In genomic region chr10:128498590-128498989, GRCm38 (mm10) we compare ENCODE assay signal across 8 mouse cellular contexts. TPM values are rescaled to one million over a fixed set of nuclear protein-coding genes. Genes with fewer than 3 reads are reported as not detected.
DNase-seq lines count a peak whose midpoint lies in the region; ATAC-seq lines count a peak whose summit lies in the region.

Myl6b (minus strand) TSS chr10:128498685.

- H3K36me3 ChIP-seq in hindbrain, embryonic 11.5 days (ENCODE audit: control insufficient read depth, insufficient read depth, low read length), result no peaks in the 10 kb centered on the region; the same call in 1 of the 2 replicates

- peak; percentile 100 for DNase-seq in MN1 (ENCODE audit: low spot score)
- peak; percentile 97 for DNase-seq in cerebellum, adult 9-10 months
- peak; percentile 95 for DNase-seq in hindbrain, embryonic 11.5 days (ENCODE audit: low spot score)
- peak; percentile 93 for DNase-seq in layer of hippocampus, postnatal 10 days (ENCODE audit: low spot score in 2 of 2)
- peak; percentile 98 for DNase-seq in lung, postnatal 10 days
- peak; percentile 91 for DNase-seq in ovary, postnatal 36 days (ENCODE audit: low spot score)
- peak; percentile 94 for DNase-seq in thymus, postnatal 25 days

- H3K9ac ChIP-seq in hindbrain, embryonic 11.5 days (ENCODE audit: low read depth, low read length), result peak within 1 kb of the TSS; percentile 61

- H3K27ac ChIP-seq in hindbrain, embryonic 11.5 days (ENCODE audit: low read depth, low read length), result peak within 1 kb of the TSS; percentile 70

- no peaks in the 10 kb centered on the region; the same call in 1 of the 2 replicates for H3K27me3 ChIP-seq in hindbrain, embryonic 11.5 days (ENCODE audit: control insufficient read depth, insufficient read depth, low read length)

- peaks cover 9% of the 10 kb centered on the region for H3K4me1 ChIP-seq in hindbrain, embryonic 11.5 days (replicated peaks; ENCODE audit: control insufficient read depth, insufficient read depth, low read length)

- H3K4me3 ChIP-seq in hindbrain, embryonic 11.5 days (ENCODE audit: low read depth, low read length), result peak within 1 kb of the TSS; percentile 52

- peak; percentile 66 for ATAC-seq in frontal cortex, adult (ENCODE audit: low TSS enrichment)
- peak; percentile 86 for ATAC-seq in hindbrain, embryonic 11.5 days (ENCODE audit: low FRiP score)

- under 1% methylated on average over 27 of the region's 27 CpGs for WGBS in hindbrain, embryonic 11.5 days

- H3K9me3 ChIP-seq in hindbrain, embryonic 11.5 days (ENCODE audit: control insufficient read depth, low read length), result no peaks in the 10 kb centered on the region

- peak within 1 kb of the TSS; percentile 69 for H3K4me2 ChIP-seq in hindbrain, embryonic 11.5 days (replicated peaks; ENCODE audit: low read depth, low read length)

RNA-seq across cellular contexts. Expression of gene Myl6b, which starts in this region (rescaled TPM):
- polyA plus RNA-seq in hindbrain, embryonic 11.5 days (2014; fragmentation: Nextera tagmentation; extraction: Ambion mirVana), result 3.3 and 4.2 TPM in 2 replicates
- 10 to 100 TPM; 25.5 to 29.3 TPM for total RNA-seq in layer of hippocampus, postnatal 10 days (2021)

Comparison
In these comparisons a context has a peak if more than half of its experiments do, and no peak if none do; other contexts are left out.
1. Peak in every context shown above with its lines: DNase-seq, ATAC-seq, H3K4me3 ChIP-seq and H3K27ac ChIP-seq.